Mouse (Mus musculus): ENCODE results near the gene Plpp3.

DNA sequence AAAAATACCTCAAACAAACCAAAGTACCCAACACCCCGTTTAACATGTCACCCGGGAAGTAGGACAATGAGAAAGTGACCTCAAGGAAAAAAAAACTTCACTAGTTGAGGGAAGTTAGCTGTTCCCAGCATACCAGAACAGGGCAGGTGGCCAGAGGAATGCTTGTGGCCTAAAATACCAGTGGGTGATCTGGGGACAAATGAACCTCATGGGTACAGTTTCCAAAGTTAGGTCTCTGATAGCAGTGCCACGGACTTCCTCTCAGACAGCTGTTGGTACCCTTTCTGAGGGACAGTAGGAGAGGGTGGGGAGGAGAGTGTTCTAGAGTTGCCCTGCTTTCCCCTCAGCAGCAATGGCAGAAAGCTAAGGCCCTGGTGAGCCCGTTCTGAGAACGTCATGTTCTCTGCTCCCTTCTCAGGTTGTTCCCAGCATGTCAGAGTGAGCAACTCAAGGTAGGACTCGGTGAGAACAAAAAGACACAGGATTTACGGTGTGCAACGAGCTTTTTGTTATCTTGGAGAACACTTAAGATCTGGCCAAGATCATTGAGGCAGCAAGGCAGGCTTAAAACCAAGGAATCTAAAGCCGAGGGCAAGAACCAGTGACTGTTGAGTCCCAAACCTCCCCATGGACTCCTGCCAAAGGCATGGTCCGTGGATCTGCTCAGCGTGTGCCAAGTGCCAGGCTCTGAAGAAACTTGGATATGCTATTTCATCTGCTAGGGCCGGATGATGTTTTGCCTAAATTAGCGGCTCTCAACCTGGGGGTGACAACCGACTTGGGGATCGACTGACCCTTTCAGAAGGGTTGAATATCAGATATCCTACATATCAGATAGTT lies 121.6 kb downstream of the Plpp3 start:
- TF ChIP-seq CTCF (IDR thresholded peaks at IDR 0.05; ENCODE audit: insufficient read depth, low read depth, low read length) (no peak), POLR2A (IDR thresholded peaks at IDR 0.05; ENCODE audit: insufficient read depth, low read depth, low read length) (no peak)

Measured in olfactory bulb, adult 2 months (tissue).